Mouse (Mus musculus) midbrain, embryonic 13.5 days (tissue): ENCODE results near the gene Tfip11. TPM values are rescaled to one million over a fixed set of nuclear protein-coding genes. Genes with fewer than 3 reads are reported as not detected.

ENCODE experiments used
- ATAC-seq: fragments of 200-750 bp; cut with Nextera tagmentation; 2 replicates; pipeline ENCODE4 v1.8.0; 2017; ENCODE audit warnings: mild to moderate bottlenecking, moderate TSS enrichment, moderate library complexity
- H3K27ac ChIP-seq: fragments of 300-500 bp; sonication (generic); 2 replicates; pipeline ENCODE4 v1.5.1; 2015; ENCODE audit warnings: inconsistent platforms, mild to moderate bottlenecking, moderate library complexity
- H3K27me3 ChIP-seq: fragments of 300-500 bp; sonication (generic); 2 replicates; pipeline ENCODE4 v1.6.1; 2015; ENCODE audit warnings: mild to moderate bottlenecking, inconsistent platforms
- H3K36me3 ChIP-seq: fragments of 300-500 bp; sonication (generic); 2 replicates; pipeline ENCODE4 v1.6.1; 2015; ENCODE audit warnings: mild to moderate bottlenecking, inconsistent platforms
- H3K4me1 ChIP-seq: fragments of 300-500 bp; sonication (generic); replicated peaks from 2 replicates; pipeline ENCODE4 v1.6.1; 2015; ENCODE audit warnings: inconsistent platforms
- H3K4me2 ChIP-seq: fragments of 300-500 bp; sonication (generic); replicated peaks from 2 replicates; pipeline ENCODE4 v1.6.1; 2015; ENCODE audit warnings: moderate library complexity, mild to moderate bottlenecking, inconsistent platforms
- H3K4me3 ChIP-seq: fragments of 300-500 bp; sonication (generic); replicated peaks from 2 replicates; pipeline ENCODE4 v1.5.1; 2015; ENCODE audit warnings: mild to moderate bottlenecking, inconsistent platforms
- H3K9ac ChIP-seq: fragments of 300-500 bp; sonication (generic); replicated peaks from 2 replicates; pipeline ENCODE4 v1.6.1; 2015; ENCODE audit warnings: mild to moderate bottlenecking, inconsistent platforms
- H3K9me3 ChIP-seq: fragments of 300-500 bp; sonication (generic); 2 replicates; pipeline ENCODE4 v1.6.1; 2016; ENCODE audit warnings: mild to moderate bottlenecking, inconsistent platforms
- WGBS: fragments of 180-500 bp; shearing (Covaris S2); methylation state at CpG from one replicate; pipeline ENCODE4 v1.1.7; 2015; 5-methylcytosine and 5-hydroxymethylcytosine counted together
- polyA plus RNA-seq: library from polyadenylated mRNA; unstranded; fragments of >200 nt; fragmentation: Nextera tagmentation; extraction: Ambion mirVana; gene quantifications from 2 replicates; pipeline ENCODE4 v1.2.1, GENCODE M21; 2015

Tfip11 gene
- polyA plus RNA-seq, 1 experiment from 2014 or later: 36.3 TPM

DNA sequence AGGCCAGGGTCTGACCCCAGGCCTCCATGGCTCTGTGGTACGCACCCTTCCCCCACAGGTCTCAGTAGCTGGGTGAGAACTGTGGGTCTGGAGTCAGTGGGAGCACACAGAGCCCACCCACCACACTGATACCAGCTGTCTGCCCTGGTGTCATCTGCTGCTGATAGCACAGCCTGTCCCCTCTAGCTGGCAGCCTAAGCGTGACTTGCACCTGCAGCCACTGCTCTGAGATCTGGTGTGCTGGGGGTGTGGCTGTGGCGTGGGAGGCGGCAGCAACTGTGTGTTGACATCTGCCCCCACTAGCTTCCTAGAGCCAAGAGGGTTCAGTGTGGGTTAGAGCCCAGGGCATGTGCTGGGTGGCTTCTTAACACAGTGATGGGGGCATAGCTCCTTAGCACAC lies 50.0 kb downstream of the Tfip11 start:
- Histone ChIP-seq H3K27me3 (no peaks in the 10 kb centered on the region), H3K9ac (no peak overlapping the region), H3K27ac (no peak overlapping the region), H3K36me3 (peaks cover 65% of the 10 kb centered on the region), H3K4me1 (peaks cover 27% of the 10 kb centered on the region), H3K4me2 (no peak overlapping the region), H3K4me3 (no peak overlapping the region), H3K9me3 (no peaks in the 10 kb centered on the region)
- no peak for ATAC-seq
- 85% methylated on average over 4 of the region's 4 CpGs for WGBS

DNA sequence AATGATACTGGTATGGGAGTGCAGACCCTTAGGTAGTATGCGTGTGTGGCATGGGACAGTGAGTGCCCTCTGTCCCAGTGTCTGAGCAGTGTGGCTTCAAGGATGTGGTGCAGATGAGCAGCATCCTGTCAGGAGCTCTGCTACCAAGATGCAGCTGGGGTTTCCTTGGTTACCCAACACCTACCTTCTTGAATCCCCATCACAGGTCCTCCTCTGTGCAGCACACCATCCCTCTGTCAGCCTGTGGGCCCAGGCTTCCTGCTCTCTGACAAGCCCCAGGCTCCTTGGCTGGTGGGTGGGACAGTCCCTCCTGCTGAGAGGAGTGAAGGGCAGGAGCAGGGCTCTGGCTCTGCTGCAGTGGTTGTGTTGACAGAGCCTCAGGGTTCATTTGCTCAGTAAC lies 51.2 kb downstream of the Tfip11 start:
- no peaks in the 10 kb centered on the region for H3K9me3 ChIP-seq
- peaks cover 68% of the 10 kb centered on the region for H3K36me3 ChIP-seq
- WGBS: 96% methylated on average over 1 of the region's 1 CpGs
- no peak overlapping the region for H3K9ac ChIP-seq
- peaks cover 25% of the 10 kb centered on the region for H3K4me1 ChIP-seq
- no peak overlapping the region for H3K27ac ChIP-seq
- ATAC-seq: no peak
- H3K27me3 ChIP-seq: no peaks in the 10 kb centered on the region
- H3K4me3 ChIP-seq: no peak overlapping the region
- no peak overlapping the region for H3K4me2 ChIP-seq

DNA sequence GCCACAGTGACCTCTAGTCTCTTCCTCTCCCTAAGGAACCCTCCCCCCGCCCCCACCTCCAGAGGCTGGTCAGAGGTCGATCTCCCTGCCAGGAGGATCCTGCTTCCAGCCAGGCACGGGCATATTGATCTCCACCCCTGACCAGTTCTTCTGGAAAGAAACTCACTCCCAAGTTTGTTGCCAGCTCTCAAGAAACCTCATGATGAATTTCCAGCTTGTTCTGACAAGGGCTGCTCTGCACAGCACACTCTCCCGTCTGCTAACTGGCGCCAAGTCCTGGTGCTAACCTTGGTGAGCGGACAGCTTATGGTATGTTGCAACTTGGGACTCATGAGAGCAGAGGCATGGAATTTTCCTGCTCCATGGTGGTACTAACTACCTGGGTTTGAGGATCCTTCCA lies 52.6 kb downstream of the Tfip11 start:
- no peaks in the 10 kb centered on the region for H3K9me3 ChIP-seq
- H3K4me3 ChIP-seq: no peak overlapping the region
- WGBS: 79% methylated on average over 6 of the region's 6 CpGs
- H3K9ac ChIP-seq: no peak overlapping the region
- no peak overlapping the region for H3K27ac ChIP-seq
- no peak overlapping the region for H3K4me2 ChIP-seq
- H3K4me1 ChIP-seq: peaks cover 20% of the 10 kb centered on the region
- no peak for ATAC-seq
- peaks cover 67% of the 10 kb centered on the region for H3K36me3 ChIP-seq
- H3K27me3 ChIP-seq: no peaks in the 10 kb centered on the region

DNA sequence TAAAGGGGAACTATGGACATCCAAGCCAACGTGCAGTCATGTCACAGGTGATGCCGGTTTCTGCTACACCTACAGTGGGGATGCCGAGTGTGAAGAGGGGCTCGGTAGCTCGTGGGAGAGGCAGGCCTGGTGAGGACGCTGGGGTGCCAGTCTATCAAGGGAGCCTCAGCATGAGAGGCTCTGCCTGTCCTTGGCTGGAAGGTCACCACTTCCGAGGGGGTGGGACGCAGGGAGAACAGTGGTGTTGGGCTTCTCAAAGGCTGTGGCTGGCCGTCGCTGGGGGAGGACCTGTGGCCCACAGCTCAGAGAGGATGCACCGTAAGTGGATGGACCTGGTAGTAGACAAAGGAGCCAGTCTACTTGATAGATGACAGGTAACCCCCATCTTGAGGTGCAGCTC lies 55.0 kb downstream of the Tfip11 start:
- Histone ChIP-seq H3K4me3 (no peak overlapping the region), H3K27ac (peak overlapping the region; percentile 74; the same call in 1 of the 2 replicates), H3K4me2 (no peak overlapping the region), H3K9me3 (no peaks in the 10 kb centered on the region), H3K36me3 (peaks cover 64% of the 10 kb centered on the region), H3K4me1 (peaks cover 19% of the 10 kb centered on the region), H3K9ac (peak overlapping the region; percentile 40; the same call in 1 of the 2 replicates), H3K27me3 (no peaks in the 10 kb centered on the region)
- no peak for ATAC-seq
- WGBS: 90% methylated on average over 11 of the region's 11 CpGs

DNA sequence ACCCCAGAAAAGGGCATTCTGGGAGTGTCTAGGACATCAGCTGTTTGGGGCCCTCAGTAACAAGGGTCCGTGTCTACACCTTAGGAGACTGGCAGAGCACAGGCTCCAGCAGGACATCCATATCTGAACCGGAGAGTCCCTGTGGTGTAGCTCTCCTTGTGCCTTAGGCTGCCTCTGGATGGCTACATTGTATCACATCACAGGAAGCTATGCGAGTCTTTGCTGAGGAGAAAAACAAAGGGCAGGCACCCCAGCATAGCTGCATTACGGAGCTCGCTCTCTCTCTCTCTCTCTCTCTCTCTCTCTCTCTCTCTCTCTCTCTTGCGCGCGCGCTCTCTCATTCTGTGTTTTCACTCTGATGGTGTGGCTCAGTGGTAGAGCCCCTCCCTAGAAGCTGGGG lies 55.9 kb downstream of the Tfip11 start:
- peak overlapping the region; percentile 74 for H3K27ac ChIP-seq
- no peak overlapping the region for H3K4me2 ChIP-seq
- no peaks in the 10 kb centered on the region for H3K9me3 ChIP-seq
- ATAC-seq: peak; percentile 28; the same call in 1 of the 2 replicates
- 0 out of 2 replicates have a peak overlapping the region, but pooled peaks have one; percentile 40 for H3K9ac ChIP-seq
- WGBS: 61% methylated on average over 8 of the region's 9 CpGs
- peaks cover 67% of the 10 kb centered on the region for H3K36me3 ChIP-seq
- no peak overlapping the region for H3K4me3 ChIP-seq
- no peaks in the 10 kb centered on the region for H3K27me3 ChIP-seq
- H3K4me1 ChIP-seq: peaks cover 19% of the 10 kb centered on the region

DNA sequence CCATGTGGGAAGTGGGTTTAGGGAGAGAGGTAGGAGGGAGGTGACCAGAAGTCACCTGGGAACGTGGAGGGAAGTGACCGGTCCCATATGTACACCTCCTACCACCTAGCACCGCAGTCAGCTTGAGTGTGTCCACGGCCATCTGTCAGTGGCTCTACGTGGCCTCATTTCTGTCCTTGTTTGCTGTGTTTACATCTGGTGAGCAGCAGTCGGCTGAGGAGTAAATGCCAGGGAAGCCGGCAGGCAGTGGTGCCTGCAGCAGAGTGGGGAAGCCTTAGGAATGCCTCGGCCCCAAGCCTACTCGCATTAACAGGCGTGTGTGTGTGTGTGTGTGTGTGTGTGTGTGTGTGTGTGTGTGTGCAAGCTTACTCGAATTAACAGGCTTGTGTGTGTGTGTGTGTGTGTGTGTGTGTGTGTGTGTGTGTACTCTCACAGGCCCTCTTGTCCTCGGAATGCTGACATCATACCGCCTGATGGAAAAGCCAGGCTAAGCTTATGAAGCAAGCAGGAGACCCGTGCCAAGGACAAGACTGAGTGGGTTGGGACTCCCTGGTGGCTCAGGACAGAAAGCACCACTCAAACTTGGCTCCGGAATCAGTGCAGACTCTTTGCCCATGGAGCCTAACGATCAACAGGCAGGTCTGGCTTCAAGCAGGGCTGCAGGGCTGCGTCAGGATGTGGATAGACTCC lies 56.6 kb downstream of the Tfip11 start:
- Histone ChIP-seq H3K27ac (peak overlapping the region; percentile 74), H3K4me1 (peaks cover 19% of the 10 kb centered on the region), H3K27me3 (no peaks in the 10 kb centered on the region), H3K4me3 (no peak overlapping the region), H3K4me2 (no peak overlapping the region), H3K9me3 (no peaks in the 10 kb centered on the region), H3K9ac (no peak overlapping the region), H3K36me3 (peaks cover 70% of the 10 kb centered on the region)
- ATAC-seq: peak; percentile 34; the same call in 1 of the 2 replicates
- 66% methylated on average over 17 of the region's 17 CpGs for WGBS

DNA sequence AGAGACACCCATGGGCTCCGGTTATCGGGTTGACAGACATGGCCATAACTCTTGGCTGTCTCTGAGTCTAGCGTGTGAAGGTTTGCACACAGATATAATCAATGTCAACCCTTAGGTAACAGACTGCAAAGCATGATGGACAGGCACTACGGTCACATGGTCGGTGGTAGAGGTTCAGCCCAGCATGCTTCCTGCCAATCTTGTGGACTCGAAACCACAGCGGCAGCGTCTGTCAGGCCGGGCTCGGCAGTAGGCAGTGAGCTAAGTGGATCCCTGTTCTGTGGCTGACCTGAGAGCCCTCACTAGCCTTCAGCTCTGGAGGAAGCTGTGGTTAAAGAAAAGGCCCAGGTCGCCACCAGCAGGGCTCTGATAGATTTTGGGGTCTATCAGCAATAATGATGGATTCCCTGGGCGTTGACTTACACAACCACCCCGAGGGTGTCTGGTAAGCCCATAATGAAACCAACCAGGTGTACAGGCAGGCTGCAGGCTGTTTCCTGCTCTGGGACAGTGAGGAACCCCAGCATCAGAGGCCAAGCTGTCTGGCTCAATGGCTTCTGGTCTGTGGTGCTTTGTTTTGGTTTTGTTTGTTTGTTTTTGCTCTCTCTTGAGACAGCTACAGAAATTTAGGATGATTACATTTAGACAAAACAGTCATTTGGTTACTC lies 58.8 kb downstream of the Tfip11 start:
- Histone ChIP-seq H3K9ac (no peak overlapping the region), H3K4me1 (peaks cover 34% of the 10 kb centered on the region), H3K9me3 (no peaks in the 10 kb centered on the region), H3K27me3 (no peaks in the 10 kb centered on the region), H3K4me3 (no peak overlapping the region), H3K4me2 (no peak overlapping the region), H3K27ac (no peak overlapping the region), H3K36me3 (peaks cover 67% of the 10 kb centered on the region)
- no peak for ATAC-seq
- WGBS: 90% methylated on average over 13 of the region's 13 CpGs

DNA sequence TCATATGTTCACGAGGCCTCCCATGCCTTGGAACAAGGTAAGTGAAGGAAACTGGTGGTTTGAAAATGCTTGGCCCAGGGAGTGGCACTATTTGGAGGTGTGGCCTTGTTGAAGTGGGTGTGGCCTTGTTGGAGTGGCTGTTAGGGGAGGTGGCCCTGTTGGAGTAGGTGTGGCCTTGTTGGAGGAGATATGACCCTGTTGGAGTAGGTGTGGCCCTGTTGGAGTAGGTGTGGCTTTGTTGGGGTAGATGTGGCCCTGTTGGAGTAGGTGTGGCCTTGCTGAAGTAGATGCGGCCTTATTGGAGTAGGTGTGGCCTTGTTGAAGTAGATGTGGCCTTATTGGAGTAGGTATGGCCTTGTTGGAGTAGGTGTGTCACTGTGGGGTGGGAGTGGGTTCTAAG lies 59.8 kb downstream of the Tfip11 start:
- peaks cover 70% of the 10 kb centered on the region for H3K36me3 ChIP-seq
- no peak overlapping the region for H3K4me2 ChIP-seq
- H3K9me3 ChIP-seq: no peaks in the 10 kb centered on the region
- ATAC-seq: no peak
- peaks cover 42% of the 10 kb centered on the region for H3K4me1 ChIP-seq
- H3K4me3 ChIP-seq: no peak overlapping the region
- H3K9ac ChIP-seq: no peak overlapping the region
- H3K27me3 ChIP-seq: no peaks in the 10 kb centered on the region
- WGBS: 76% methylated on average over 2 of the region's 2 CpGs
- no peak overlapping the region for H3K27ac ChIP-seq

Other genes with a start within 250 kb of the Tfip11 start
- gene Cryba4, start 73.8 kb upstream of the Tfip11 start, polyA plus RNA-seq: 1.6 and 1.7 TPM in 2 replicates
- 2.7 and 3.3 TPM in 2 replicates for gene Crybb1, start 70.5 kb upstream of the Tfip11 start, polyA plus RNA-seq
- 24.4 and 25.4 TPM in 2 replicates for gene Tpst2, start 49.7 kb upstream of the Tfip11 start, polyA plus RNA-seq
- gene Srrd, start 16.7 kb downstream of the Tfip11 start, polyA plus RNA-seq: 50.6 and 53.8 TPM in 2 replicates
- gene Hps4, start 16.7 kb downstream of the Tfip11 start, polyA plus RNA-seq: 42.6 and 43.5 TPM in 2 replicates
- 0.14 and 0.17 TPM in 2 replicates for gene Gm6583, start 29.7 kb downstream of the Tfip11 start, polyA plus RNA-seq
- gene Asphd2, start 68.5 kb downstream of the Tfip11 start, polyA plus RNA-seq: 37.8 and 47.6 TPM in 2 replicates
- 1.5 and 1.7 TPM in 2 replicates for gene Gm6588, start 123.1 kb downstream of the Tfip11 start, polyA plus RNA-seq